Mouse (Mus musculus) heart, postnatal 0 days (tissue): Measurements from ENCODE around the gene Plekhf1.

Source experiments
- CTCF ChIP-seq: IDR thresholded peaks from 2 replicates; pipeline ENCODE4 v1.5.1; 2016; ENCODE audit warnings: antibody characterized with exemption, control low read depth, low read depth
- EP300 ChIP-seq: IDR thresholded peaks from 2 replicates; pipeline ENCODE4 v1.6.1; 2016; ENCODE audit warnings: antibody characterized with exemption, low read depth

GRCm38 (mm10) chr7:38199907-38200605 is 27.8 kb downstream of the Plekhf1 start:
- TF ChIP-seq CTCF (no peak), EP300 (no peak)
